Mouse (Mus musculus): Measurements from ENCODE around the gene Slc25a11. TPM values are rescaled to one million over a fixed set of nuclear protein-coding genes. Genes with fewer than 3 reads are reported as not detected.

Gene Slc25a11
- polyA plus RNA-seq, 1 experiment, result 136 TPM

DNA sequence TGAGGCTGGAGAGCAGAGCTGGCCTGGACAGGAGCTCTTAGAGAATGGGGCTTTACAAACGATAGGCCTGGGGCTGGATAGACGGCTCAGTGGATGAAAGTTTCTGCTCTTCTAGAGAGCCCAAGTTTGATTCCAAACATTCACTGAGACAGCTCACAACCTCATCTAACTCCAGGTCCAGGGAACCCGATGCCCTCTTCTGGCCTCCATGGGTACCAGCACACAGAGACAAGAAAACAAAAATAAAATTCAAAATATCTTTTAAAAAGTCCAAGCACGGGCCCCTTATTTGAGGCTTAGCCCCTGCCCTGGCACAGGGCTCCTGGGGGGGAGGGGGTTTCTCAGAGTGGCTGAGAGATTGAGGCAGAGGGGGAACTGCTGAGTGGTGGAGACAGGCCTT is 36.5 kb downstream of the Slc25a11 start:
- no peaks in the 10 kb centered on the region for H3K79me2 ChIP-seq (ENCODE audit: control insufficient read depth, insufficient read depth)
- H3ac ChIP-seq (ENCODE audit: control insufficient read depth, insufficient read length, low read depth), result no peak overlapping the region
- H3K36me3 ChIP-seq (ENCODE audit: control insufficient read depth, insufficient read depth), result peaks cover 74% of the 10 kb centered on the region
- TF ChIP-seq USF1 (IDR thresholded peaks at IDR 0.05; ENCODE audit: low read depth), result no peak
- no peak for TF ChIP-seq MYOD1 (IDR thresholded peaks at IDR 0.05; ENCODE audit: control insufficient read depth, insufficient read length, low read depth)
- no peak for TF ChIP-seq MAX (IDR thresholded peaks at IDR 0.05)
- no peak for TF ChIP-seq CTCF (IDR thresholded peaks at IDR 0.05; ENCODE audit: control insufficient read depth, insufficient read depth, insufficient read length)
- no peak for TF ChIP-seq FOSL1 (IDR thresholded peaks at IDR 0.05; ENCODE audit: insufficient read depth, low read length, poor library complexity, severe bottlenecking)
- TF ChIP-seq MYOG (IDR thresholded peaks at IDR 0.05; ENCODE audit: control insufficient read depth, extremely low read depth, insufficient read length), result no peak
- no peak for TF ChIP-seq CEBPB (IDR thresholded peaks at IDR 0.05; ENCODE audit: low read depth)
- H3K79me3 ChIP-seq (ENCODE audit: low read depth), result no peaks in the 10 kb centered on the region
- H3K4me3 ChIP-seq (ENCODE audit: insufficient read depth, poor library complexity, severe bottlenecking), result no peak overlapping the region
- H3K27me3 ChIP-seq (ENCODE audit: control insufficient read depth, insufficient read depth, insufficient read length), result no peaks in the 10 kb centered on the region

DNA sequence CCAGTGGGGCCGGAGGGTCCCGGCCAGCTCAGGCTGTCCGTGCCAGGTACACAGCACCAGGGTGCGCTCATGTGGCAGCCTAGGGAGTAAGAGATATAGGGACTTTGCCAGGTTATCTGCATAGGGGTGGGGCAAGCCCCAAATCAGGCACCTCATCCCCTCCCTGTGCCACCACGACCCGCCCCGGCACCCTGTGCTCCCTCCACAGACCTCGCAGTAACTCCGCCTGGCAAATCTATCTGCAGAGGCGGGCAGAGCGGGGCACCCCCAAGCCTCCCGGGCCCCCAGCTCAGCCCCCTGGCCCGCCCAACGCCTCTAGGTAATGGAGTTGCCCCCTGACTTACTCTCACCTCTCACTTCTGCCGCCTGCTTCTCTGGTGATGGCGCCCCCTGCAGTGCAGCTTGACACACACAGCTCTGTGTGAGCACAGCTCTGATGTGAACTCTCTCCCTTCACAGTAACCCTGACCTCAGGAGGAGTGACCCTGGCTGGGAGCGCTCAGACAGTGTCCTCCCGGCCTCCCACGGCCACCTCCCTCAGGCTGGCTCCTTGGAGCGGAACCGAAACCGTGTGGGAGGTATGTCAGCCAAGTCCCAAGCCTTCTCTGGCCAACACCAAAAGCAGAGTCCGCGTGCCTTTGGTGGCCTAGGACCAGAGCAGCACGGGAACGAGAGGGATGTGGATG is 38.8 kb downstream of the Slc25a11 start:
- H3ac ChIP-seq (ENCODE audit: control insufficient read depth, insufficient read length, low read depth), result no peak overlapping the region
- H3K79me3 ChIP-seq (ENCODE audit: low read depth), result no peaks in the 10 kb centered on the region
- no peaks in the 10 kb centered on the region for H3K27me3 ChIP-seq (ENCODE audit: control insufficient read depth, insufficient read depth, insufficient read length)
- H3K4me3 ChIP-seq (ENCODE audit: insufficient read depth, poor library complexity, severe bottlenecking), result no peak overlapping the region
- peaks cover 91% of the 10 kb centered on the region for H3K36me3 ChIP-seq (ENCODE audit: control insufficient read depth, insufficient read depth)
- no peaks in the 10 kb centered on the region for H3K79me2 ChIP-seq (ENCODE audit: control insufficient read depth, insufficient read depth)
- no peak for TF ChIP-seq CEBPB (IDR thresholded peaks at IDR 0.05; ENCODE audit: low read depth)
- TF ChIP-seq MYOG (IDR thresholded peaks at IDR 0.05; ENCODE audit: control insufficient read depth, extremely low read depth, insufficient read length), result no peak
- no peak for TF ChIP-seq MAX (IDR thresholded peaks at IDR 0.05)
- TF ChIP-seq USF1 (IDR thresholded peaks at IDR 0.05; ENCODE audit: low read depth), result no peak
- no peak for TF ChIP-seq FOSL1 (IDR thresholded peaks at IDR 0.05; ENCODE audit: insufficient read depth, low read length, poor library complexity, severe bottlenecking)
- peak; percentile 32 for TF ChIP-seq CTCF (IDR thresholded peaks at IDR 0.05; ENCODE audit: control insufficient read depth, insufficient read depth, insufficient read length)

DNA sequence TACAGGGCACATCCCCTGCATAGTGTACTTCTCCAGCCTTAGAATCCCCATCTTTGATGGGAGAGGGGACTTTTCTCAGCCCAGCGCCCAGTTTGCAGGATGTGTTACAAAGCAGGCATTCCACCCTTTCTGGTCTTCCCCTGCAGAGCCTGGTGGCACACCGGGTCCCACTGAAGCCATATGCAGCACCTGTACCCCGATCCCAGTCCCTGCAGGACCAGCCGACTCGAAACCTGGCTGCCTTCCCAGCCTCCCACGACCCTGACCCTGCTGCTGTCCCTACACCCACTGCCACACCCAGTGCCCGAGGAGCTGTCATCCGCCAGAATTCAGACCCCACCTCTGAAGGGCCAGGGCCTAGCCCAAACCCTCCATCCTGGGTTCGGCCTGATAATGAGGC is 39.7 kb downstream of the Slc25a11 start:
- no peaks in the 10 kb centered on the region for H3K79me3 ChIP-seq (ENCODE audit: low read depth)
- no peak for TF ChIP-seq MAX (IDR thresholded peaks at IDR 0.05)
- TF ChIP-seq MYOD1 (IDR thresholded peaks at IDR 0.05; ENCODE audit: control insufficient read depth, insufficient read length, low read depth), result no peak
- TF ChIP-seq MYOG (IDR thresholded peaks at IDR 0.05; ENCODE audit: control insufficient read depth, extremely low read depth, insufficient read length), result no peak
- no peak overlapping the region for H3K4me3 ChIP-seq (ENCODE audit: insufficient read depth, poor library complexity, severe bottlenecking)
- no peak overlapping the region for H3ac ChIP-seq (ENCODE audit: control insufficient read depth, insufficient read length, low read depth)
- H3K27me3 ChIP-seq (ENCODE audit: control insufficient read depth, insufficient read depth, insufficient read length), result no peaks in the 10 kb centered on the region
- H3K36me3 ChIP-seq (ENCODE audit: control insufficient read depth, insufficient read depth), result peaks cover 83% of the 10 kb centered on the region
- H3K79me2 ChIP-seq (ENCODE audit: control insufficient read depth, insufficient read depth), result no peaks in the 10 kb centered on the region

DNA sequence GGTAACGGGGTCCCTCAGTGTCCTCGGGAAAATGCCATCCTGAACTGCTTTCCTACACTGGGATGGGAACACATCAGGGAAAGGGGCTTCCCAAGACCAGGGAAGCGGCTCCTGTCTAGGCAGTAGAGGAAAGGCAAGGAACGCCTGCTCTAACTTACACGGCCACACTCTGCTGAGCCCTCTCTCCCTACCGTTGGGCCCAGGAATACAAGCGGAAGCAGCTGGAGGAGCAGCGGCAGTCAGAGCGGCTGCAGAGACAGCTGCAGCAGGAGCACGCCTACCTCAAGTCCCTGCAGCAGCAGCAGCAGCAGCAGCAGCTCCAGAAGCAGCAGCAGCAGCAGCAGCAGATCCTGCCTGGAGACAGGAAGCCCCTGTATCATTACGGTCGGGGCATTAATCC is 40.6 kb downstream of the Slc25a11 start:
- no peaks in the 10 kb centered on the region for H3K79me3 ChIP-seq (ENCODE audit: low read depth)
- no peak for TF ChIP-seq MYOG (IDR thresholded peaks at IDR 0.05; ENCODE audit: control insufficient read depth, extremely low read depth, insufficient read length)
- TF ChIP-seq MAX (IDR thresholded peaks at IDR 0.05), result no peak
- TF ChIP-seq USF1 (IDR thresholded peaks at IDR 0.05; ENCODE audit: low read depth), result no peak
- no peak for TF ChIP-seq CTCF (IDR thresholded peaks at IDR 0.05; ENCODE audit: control insufficient read depth, insufficient read depth, insufficient read length)
- no peak for TF ChIP-seq MYOD1 (IDR thresholded peaks at IDR 0.05; ENCODE audit: control insufficient read depth, insufficient read length, low read depth)
- H3K27me3 ChIP-seq (ENCODE audit: control insufficient read depth, insufficient read depth, insufficient read length), result no peaks in the 10 kb centered on the region
- H3ac ChIP-seq (ENCODE audit: control insufficient read depth, insufficient read length, low read depth), result no peak overlapping the region
- peaks cover 79% of the 10 kb centered on the region for H3K36me3 ChIP-seq (ENCODE audit: control insufficient read depth, insufficient read depth)
- no peaks in the 10 kb centered on the region for H3K79me2 ChIP-seq (ENCODE audit: control insufficient read depth, insufficient read depth)
- no peak overlapping the region for H3K4me3 ChIP-seq (ENCODE audit: insufficient read depth, poor library complexity, severe bottlenecking)

DNA sequence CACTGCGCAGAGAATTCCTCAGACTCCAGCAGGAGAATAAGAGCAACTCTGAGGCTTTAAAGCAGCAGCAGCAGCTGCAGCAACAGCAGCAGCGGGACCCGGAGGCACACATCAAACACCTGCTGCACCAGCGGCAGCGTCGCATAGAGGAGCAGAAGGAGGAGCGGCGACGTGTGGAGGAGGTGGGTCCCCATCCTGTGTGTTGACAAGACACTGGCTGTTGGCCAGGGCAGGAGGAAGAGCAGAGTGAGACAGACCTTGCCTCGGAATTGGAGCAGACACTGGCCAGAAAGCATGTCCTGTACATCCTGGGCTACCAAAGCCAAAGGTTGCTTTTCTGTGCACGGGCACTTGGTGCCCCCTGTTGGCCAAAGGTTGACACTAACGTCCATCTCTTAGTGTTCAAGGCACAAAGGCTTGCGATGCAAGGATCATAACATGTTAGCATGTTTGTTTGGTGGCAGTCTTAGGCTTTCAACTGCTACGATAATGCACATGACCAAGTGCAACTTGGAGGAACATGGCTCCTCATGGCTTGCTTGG is 42.2 kb downstream of the Slc25a11 start:
- Histone ChIP-seq H3K27me3 (ENCODE audit: control insufficient read depth, insufficient read depth, insufficient read length) (no peaks in the 10 kb centered on the region), H3K36me3 (ENCODE audit: control insufficient read depth, insufficient read depth) (peaks cover 69% of the 10 kb centered on the region), H3K79me2 (ENCODE audit: control insufficient read depth, insufficient read depth) (no peaks in the 10 kb centered on the region), H3K79me3 (ENCODE audit: low read depth) (no peaks in the 10 kb centered on the region), H3K4me3 (ENCODE audit: insufficient read depth, poor library complexity, severe bottlenecking) (no peak overlapping the region), H3ac (ENCODE audit: control insufficient read depth, insufficient read length, low read depth) (no peak overlapping the region)
- TF ChIP-seq USF1 (IDR thresholded peaks at IDR 0.05; ENCODE audit: low read depth) (no peak), MAX (IDR thresholded peaks at IDR 0.05) (peak; percentile 57), CEBPB (IDR thresholded peaks at IDR 0.05; ENCODE audit: low read depth) (no peak), MYOD1 (IDR thresholded peaks at IDR 0.05; ENCODE audit: control insufficient read depth, insufficient read length, low read depth) (no peak), CTCF (IDR thresholded peaks at IDR 0.05; ENCODE audit: control insufficient read depth, insufficient read depth, insufficient read length) (peak; percentile 76)

DNA sequence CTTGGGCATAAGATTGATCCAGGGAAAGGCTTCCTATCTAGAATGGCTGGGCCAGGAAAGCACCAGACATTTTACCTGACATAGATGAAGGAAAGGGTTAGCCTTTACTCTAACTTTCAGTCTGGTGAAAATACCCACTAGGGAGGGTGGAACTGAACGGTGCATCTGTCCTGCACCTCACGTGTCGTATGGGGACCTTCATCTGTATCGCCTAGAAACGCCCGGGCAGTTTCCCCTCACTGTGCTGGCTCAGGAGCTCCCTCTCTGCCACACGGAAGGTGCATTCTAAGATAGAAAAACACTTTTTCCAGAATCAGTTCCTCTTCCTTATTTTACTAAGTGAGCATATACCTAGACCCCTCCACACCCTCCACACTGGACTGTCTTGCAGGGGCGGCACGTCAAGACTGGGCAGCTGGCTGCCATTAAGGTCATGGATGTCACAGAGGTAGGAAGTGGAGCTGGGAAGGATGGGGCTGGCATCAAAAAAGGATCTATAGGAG is 48.8 kb downstream of the Slc25a11 start:
- peaks cover 36% of the 10 kb centered on the region for H3K36me3 ChIP-seq (ENCODE audit: control insufficient read depth, insufficient read depth)
- no peak overlapping the region for H3K4me3 ChIP-seq (ENCODE audit: insufficient read depth, poor library complexity, severe bottlenecking)

More for the DNA sequence above, 48.8 kb downstream of the Slc25a11 start:
- Histone ChIP-seq H3ac (ENCODE audit: control insufficient read depth, insufficient read length, low read depth) (no peak overlapping the region), H3K79me2 (ENCODE audit: control insufficient read depth, insufficient read depth) (peaks cover 12% of the 10 kb centered on the region), H3K27me3 (ENCODE audit: control insufficient read depth, insufficient read depth, insufficient read length) (no peaks in the 10 kb centered on the region), H3K79me3 (ENCODE audit: low read depth) (peaks cover 2% of the 10 kb centered on the region)
- TF ChIP-seq MYOD1 (IDR thresholded peaks at IDR 0.05; ENCODE audit: control insufficient read depth, insufficient read length, low read depth) (no peak), MAX (IDR thresholded peaks at IDR 0.05) (no peak), CEBPB (IDR thresholded peaks at IDR 0.05; ENCODE audit: low read depth) (no peak), FOSL1 (IDR thresholded peaks at IDR 0.05; ENCODE audit: insufficient read depth, low read length, poor library complexity, severe bottlenecking) (no peak), MYOG (IDR thresholded peaks at IDR 0.05; ENCODE audit: control insufficient read depth, extremely low read depth, insufficient read length) (no peak), USF1 (IDR thresholded peaks at IDR 0.05; ENCODE audit: low read depth) (no peak)
